Mouse (Mus musculus): ENCODE measurements at regions not wholly inside any gene's neighbourhood (a gene's known extent, or its start where the extent isn't known, plus 50 kb on each side); places are given as distances from the start of the nearest gene placed in this dataset.

DNA sequence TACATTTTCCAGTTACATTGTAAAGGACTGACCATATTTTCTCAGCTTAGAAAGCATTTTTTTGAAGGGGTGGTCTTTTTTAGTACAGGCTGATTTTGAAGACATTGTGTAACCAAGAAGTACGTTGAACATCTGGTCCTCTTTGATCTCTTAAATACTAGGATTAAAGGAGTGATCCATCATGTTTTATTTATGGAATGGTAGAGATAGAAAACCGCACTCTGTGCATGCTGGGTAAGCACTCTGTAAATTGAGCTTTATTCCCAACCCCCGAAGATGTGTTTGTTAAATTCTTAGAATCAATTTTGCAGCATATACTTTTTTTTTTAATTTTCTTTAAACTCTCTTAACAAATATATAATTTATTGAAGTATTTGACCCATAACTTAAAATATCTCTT is 687.8 kb upstream of the Tmprss15 start:
- no peaks in the 10 kb centered on the region for H3K27me3 ChIP-seq (ENCODE audit: insufficient read depth, low read length)
- DNase-seq (ENCODE audit: low spot score) (no peak), ATAC-seq (ENCODE audit: low FRiP score) (no peak)
- H3K9ac ChIP-seq (replicated peaks; ENCODE audit: low read length, poor library complexity, severe bottlenecking), result no peak overlapping the region
- no peak overlapping the region for H3K27ac ChIP-seq (ENCODE audit: low read depth, low read length)
- no peak for TF ChIP-seq CTCF (IDR thresholded peaks at IDR 0.05)
- H3K36me3 ChIP-seq (ENCODE audit: insufficient read depth, low read length), result no peaks in the 10 kb centered on the region
- H3K9me3 ChIP-seq (ENCODE audit: low read length), result no peaks in the 10 kb centered on the region
- H3K4me2 ChIP-seq (ENCODE audit: low read depth, low read length, poor library complexity, severe bottlenecking), result no peak overlapping the region
- 28% methylated on average over 3 of the region's 3 CpGs for WGBS
- no peak overlapping the region for H3K4me3 ChIP-seq (ENCODE audit: low read depth, low read length)
- H3K4me1 ChIP-seq (ENCODE audit: insufficient read depth, low read length), result no peaks in the 10 kb centered on the region

All from midbrain, postnatal 0 days (tissue).